Mouse (Mus musculus) cerebellum, postnatal 25 days (tissue): ENCODE measurements around the gene Urgcp.
A peak's percentile ranks its signal among the peaks of the same experiment; 100 is the strongest.

Experiments
- DNase-seq, 2 experiments: peaks; one replicate each; pipeline ENCODE4 v3.0.0; 2021; ENCODE audit warnings: mixed read lengths in 2 of 2

Urgcp gene

GRCm38 (mm10) chr11:5707530-5708353 is 54.4 kb downstream of the Urgcp start:
- DNase-seq: peak; percentile 91 to 96

DNA sequence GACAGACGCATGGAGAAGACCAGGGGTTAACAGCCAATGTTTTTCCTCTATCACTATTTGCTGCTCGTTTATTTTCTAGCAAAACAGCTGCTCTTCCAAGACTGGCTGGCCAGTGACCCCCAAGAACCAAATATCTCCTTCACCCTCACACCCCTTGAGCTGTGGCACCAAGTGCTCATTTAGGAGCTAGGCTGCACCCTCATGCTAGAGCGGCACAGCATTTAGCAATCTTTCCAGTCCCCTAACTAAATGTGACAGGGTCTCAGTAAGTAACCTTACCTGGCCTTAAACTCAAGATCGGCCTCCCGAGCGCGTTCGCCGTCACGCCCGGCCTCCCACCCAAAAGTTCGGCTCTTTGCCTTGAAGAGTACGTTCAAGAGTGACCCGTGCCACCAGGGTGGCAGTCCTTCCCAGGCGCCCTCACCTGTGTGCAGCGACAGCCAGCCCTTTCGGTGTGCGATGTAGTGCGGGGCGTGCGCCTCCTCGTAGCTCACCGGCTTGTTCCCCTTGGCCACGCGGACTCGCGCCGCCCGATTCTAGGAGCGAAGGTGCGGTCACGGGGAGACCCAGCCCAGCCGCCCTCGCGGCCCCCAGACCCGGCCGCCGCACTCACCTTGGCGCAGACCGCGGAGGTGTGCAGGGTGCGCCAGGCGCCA is 55.2 kb downstream of the Urgcp start:
- DNase-seq: no peak

DNA sequence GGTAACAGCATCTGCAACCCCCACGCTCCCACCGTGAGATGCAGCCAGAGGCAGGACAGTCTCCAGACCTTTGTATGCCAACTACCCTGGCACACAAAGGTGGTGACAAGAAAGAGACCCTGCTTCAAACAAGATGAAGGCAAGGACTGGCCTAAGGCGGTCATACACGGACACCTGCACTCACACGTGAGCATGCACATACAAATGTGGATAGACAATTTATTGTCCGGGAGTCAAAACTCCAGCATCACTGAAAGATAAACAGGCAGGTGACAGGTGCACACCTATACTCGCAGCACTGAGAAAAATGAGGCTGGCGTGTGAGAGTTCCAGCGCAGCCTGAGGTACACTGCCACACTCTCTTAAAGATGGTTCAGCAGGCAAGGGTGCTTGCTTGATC is 56.2 kb downstream of the Urgcp start:
- DNase-seq: no peak

DNA sequence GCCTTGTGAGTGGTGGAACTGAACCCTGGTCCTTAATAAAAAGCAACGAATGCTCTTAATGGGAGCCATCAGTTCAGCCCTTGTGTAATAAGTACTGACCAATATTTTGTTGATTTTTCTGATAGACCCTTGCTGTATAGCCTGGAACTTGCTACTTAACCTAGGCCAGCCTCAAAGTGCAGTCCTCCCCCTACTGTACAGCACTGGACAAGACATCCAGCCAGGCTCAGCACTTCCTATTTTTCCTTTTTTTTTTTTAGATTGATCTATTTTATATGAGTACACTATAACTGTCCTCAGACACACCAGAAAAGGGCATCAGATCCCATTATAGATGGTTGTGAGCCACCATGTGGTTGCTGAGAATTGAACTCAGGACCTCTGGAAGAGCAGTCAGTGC is 58.8 kb downstream of the Urgcp start:
- DNase-seq: no peak

GRCm38 (mm10) chr11:5702957-5703332 is 59.2 kb downstream of the Urgcp start:
- DNase-seq: no peak

GRCm38 (mm10) chr11:5702271-5702956 is 59.8 kb downstream of the Urgcp start:
- DNase-seq: no peak

DNA sequence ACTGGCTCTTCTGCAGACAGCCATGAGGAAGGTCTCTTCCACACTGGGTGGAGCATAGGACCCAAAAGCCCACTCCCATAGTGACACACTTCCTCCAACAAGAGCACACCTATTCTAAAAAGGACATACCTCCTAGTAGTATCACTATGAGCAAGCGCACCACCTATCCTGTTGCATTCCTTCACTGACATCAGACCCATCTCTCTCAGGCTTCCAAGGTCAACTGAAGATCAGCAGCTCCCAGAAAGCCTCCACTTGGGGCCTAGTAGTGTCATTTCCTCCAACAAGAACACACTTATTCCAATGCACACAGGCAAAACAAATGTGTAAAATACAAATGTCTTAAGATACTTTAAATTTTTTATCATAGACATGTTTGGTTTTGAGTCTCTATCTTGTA is 60.4 kb downstream of the Urgcp start:
- DNase-seq: no peak

DNA sequence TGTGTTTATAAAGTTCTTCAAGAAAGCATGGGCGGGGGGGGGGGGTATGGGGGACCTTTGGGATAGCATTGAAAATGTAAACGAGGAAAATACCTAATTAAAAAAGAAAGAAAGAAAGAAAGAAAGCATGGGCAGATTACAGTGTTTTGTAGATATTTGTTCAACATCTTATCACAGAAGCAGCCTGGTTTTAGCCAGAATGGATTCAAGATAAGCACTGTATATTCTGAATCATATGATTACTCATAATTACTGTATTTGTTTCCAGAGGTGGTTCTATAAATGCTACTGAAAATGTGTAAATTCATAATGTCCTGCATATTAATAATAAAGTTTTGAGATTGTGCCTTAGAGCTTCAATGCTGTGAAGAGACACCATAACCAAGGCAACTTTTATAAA is 60.9 kb downstream of the Urgcp start:
- DNase-seq: no peak

DNA sequence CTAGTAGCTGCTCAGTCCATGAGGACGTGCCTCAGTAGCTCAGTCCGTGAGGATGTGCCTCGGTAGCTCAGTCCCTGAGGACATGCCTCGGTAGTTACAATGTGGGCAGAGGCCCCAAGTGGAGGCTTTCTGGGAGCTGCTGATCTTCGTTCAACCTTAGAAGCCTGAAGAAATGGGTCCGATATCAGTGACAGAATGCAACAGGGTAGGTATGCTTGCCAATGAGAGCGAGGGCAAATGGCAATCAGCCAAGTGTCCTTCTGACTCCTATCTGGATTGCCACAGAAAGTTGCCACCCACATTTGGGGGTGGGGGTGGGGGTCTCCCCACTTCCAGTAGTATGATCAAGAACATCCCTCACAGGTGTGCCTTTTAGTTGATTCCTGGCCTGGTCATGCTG is 61.4 kb downstream of the Urgcp start:
- no peak for DNase-seq

DNA sequence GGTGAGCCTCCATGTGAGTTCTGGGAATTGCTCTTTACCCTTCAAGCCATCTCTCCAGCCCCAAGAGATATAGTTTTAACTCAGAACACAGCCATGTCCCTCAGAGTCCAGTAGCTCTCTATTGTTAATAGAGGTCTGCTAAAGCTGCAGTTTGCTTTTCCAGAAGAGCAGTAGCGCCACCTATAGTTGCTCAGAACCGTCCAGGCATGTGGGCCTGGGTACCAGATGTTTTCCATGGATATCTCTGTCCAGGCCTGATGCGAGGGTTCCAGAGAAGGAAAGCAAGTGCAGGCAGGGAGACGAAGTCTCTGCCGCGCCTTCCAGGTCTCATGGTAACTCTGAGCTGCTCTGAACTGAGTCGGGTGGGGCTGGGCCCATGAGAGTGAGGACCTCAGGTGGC is 70.4 kb downstream of the Urgcp start:
- peak in 1 of 2 experiments; percentile 56 for DNase-seq

- DNase-seq: no peak
Observed at GRCm38 (mm10) chr11:5684283-5684682, 77.9 kb downstream of the Urgcp start.

DNA sequence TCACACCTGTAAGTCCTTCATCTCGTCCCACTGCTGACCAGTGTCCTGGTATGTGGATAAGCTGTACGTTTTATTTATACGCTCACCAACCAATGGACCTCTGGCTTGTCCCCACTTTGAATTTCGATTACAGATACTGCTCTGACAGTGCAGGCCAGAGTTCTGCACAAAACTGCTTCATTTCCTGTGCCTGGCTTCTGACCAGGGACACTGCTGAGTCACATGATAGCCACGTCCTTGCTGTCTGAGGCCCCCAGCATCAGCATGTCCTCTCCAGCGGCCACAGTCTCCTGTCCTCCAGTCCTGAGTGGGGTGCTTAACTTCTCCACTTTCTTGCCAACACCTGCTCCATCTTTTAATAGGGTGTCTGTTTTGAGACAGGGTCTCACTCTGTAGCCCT is 79.6 kb downstream of the Urgcp start:
- DNase-seq: no peak
